Mouse (Mus musculus) gonadal fat pad, adult 2 months (tissue): ENCODE results near the gene 9130008F23Rik. TPM values are rescaled to one million over a fixed set of nuclear protein-coding genes. Genes with fewer than 3 reads are reported as not detected.

ENCODE experiments used
- polyA plus RNA-seq: library from polyadenylated mRNA; depleted of rRNA; stranded (reverse); fragments of >200 nt; gene quantifications from 2 replicates; pipeline ENCODE4 v1.2.3, GENCODE M21; 2012; rRNA removed

9130008F23Rik gene
- polyA plus RNA-seq, 1 experiment, result 4.2 TPM

Other genes with a start within 250 kb of the 9130008F23Rik start
- gene Esp3, start 248.5 kb downstream of the 9130008F23Rik start, polyA plus RNA-seq, result not detected in 2 replicates
- not detected in 2 replicates for gene Esp1, start 153.4 kb downstream of the 9130008F23Rik start, polyA plus RNA-seq
- gene Crisp2, start 73.6 kb downstream of the 9130008F23Rik start, polyA plus RNA-seq, result 7.5 and 9.3 TPM in 2 replicates
- not detected in 2 replicates for gene Rhag, start 69.4 kb downstream of the 9130008F23Rik start, polyA plus RNA-seq
- not detected in 2 replicates for gene Glyatl3, start 33.8 kb upstream of the 9130008F23Rik start, polyA plus RNA-seq
- 21.7 and 23.4 TPM in 2 replicates for gene Mut, start 54.1 kb upstream of the 9130008F23Rik start, polyA plus RNA-seq
- 0.62 and 0.74 TPM in 2 replicates for gene Cenpq, start 54.5 kb upstream of the 9130008F23Rik start, polyA plus RNA-seq